Mouse (Mus musculus) bone marrow, adult 2 months (tissue): ENCODE measurements around the gene Gsdme.

ENCODE experiments used
- CTCF ChIP-seq: fragments of 200-500 bp; IDR thresholded peaks from 2 replicates; pipeline ENCODE4 v1.5.1; 2011; ENCODE audit warnings: low read length, control low read depth; ENCODE audit not compliant: control insufficient read depth, insufficient read depth
- POLR2A ChIP-seq: fragments of 200-500 bp; IDR thresholded peaks from 2 replicates; pipeline ENCODE4 v1.6.1; 2011; ENCODE audit warnings: low read depth, mild to moderate bottlenecking, control low read depth, low read length, borderline replicate concordance; ENCODE audit not compliant: control insufficient read depth

DNA sequence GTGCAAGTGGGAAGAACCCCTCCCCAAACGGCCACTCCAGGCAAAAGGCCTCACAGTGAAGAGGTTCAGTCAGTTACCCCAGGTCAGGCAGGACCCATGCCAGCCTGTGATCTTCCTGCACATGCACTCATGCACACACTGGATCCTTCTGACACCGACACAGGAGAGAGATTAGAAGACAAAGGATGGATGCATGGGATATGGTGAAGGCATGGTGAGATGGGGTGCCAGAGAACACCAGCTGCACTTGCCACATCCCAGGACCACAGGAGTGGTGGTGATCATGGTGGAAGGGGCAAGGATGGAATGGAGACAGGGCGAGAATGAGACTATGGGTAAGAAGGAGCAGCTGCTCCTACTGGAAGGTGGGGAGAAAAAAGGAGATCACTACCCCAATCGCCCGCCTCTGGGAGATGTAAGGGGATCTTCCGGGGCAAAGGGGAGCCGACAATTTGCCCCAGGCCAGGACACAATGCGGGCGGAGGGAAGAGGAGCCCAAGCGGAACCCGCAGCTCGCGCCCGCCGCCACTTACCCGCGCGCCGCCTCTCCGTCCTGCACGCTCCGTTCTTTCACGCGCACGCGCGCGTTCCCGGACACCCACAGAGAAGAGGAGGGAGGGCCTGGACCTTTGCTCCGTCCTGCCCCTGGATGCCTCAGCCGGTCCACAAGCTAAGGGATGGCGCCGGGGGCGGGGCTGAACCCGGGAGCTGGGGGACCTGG is 2.3 kb downstream of the Gsdme start:
- TF ChIP-seq POLR2A (peak; percentile 32; the same call in 1 of the 2 replicates), CTCF (no peak)
